Mouse (Mus musculus): Measurements from ENCODE around the gene Samd11. TPM values are rescaled to one million over a fixed set of nuclear protein-coding genes. Genes with fewer than 3 reads are reported as not detected.

Samd11 gene
- total RNA-seq, 2 experiments from 2014 or later = 0.16 TPM; not detected in 1

GRCm38 (mm10) chr4:156215649-156216048 lies 39.8 kb downstream of the Samd11 start, which contains the start of gene Perm1:
Perm1 (plus strand) TSS chr4:156215868.
- DNase-seq = peak; percentile 85

- DNase-seq = no peak
Measured at GRCm38 (mm10) chr4:156213134-156213533, 42.3 kb downstream of the Samd11 start.

- no peak for DNase-seq
Measured at GRCm38 (mm10) chr4:156209963-156210635, 45.4 kb downstream of the Samd11 start.

GRCm38 (mm10) chr4:156208872-156209271 lies 46.6 kb downstream of the Samd11 start:
- no peak for DNase-seq

GRCm38 (mm10) chr4:156203413-156204131 lies 51.9 kb downstream of the Samd11 start:
- no peak for DNase-seq

GRCm38 (mm10) chr4:156203001-156203412 lies 52.5 kb downstream of the Samd11 start, which contains the start of gene AW011738:
AW011738 (plus strand) TSS chr4:156203304.
- peak; percentile 81 for DNase-seq

- no peak for DNase-seq
Measured at GRCm38 (mm10) chr4:156202462-156202893, 53.0 kb downstream of the Samd11 start.

GRCm38 (mm10) chr4:156200623-156201475 lies 54.6 kb downstream of the Samd11 start, which contains the start of gene Isg15:
Isg15 (minus strand) TSS chr4:156200818.
- DNase-seq = no peak

GRCm38 (mm10) chr4:156197829-156198205 lies 57.6 kb downstream of the Samd11 start:
- peak; percentile 90 for DNase-seq

GRCm38 (mm10) chr4:156197131-156197828 lies 58.2 kb downstream of the Samd11 start, which contains the start of gene Agrn:
Agrn (minus strand) TSS chr4:156197488.
- DNase-seq = peak; percentile 77

Small RNA genes within 50 kb of the gene (microRNA-seq; reads per million reads assigned to microRNA genes)
- gene Mir7658 (ENCODE audit: borderline replicate concordance in 2 of 2) = 0 to 1.9 reads per million in 2 experiments

Other genes with a start within 250 kb of the Samd11 start
- under 1 TPM; 0.51 to 0.80 TPM for gene Tnfrsf4, start 241.8 kb downstream of the Samd11 start, total RNA-seq (2021)
- not detected for gene Tnfrsf18, start 229.5 kb downstream of the Samd11 start, total RNA-seq (2021)
- gene Ttll10, start 196.2 kb downstream of the Samd11 start, total RNA-seq (2021) = not detected
- 1 to 10 TPM; 2.2 to 4.3 TPM for gene 9430015G10Rik, start 145.7 kb downstream of the Samd11 start, total RNA-seq (2021)
- gene Rnf223, start 125.1 kb downstream of the Samd11 start, total RNA-seq (2021) = not detected
- 10 to 100 TPM in 1 of 2 experiments, 1 to 10 TPM in 1; 9.7 to 11.3 TPM for gene Agrn, start 58.2 kb downstream of the Samd11 start, total RNA-seq (2021)
- gene Isg15, start 54.8 kb downstream of the Samd11 start, total RNA-seq (2021) = 1 to 10 TPM; 1.0 to 1.1 TPM
- 1 to 10 TPM; 2.9 to 3.9 TPM for gene AW011738, start 52.4 kb downstream of the Samd11 start, total RNA-seq (2021)
- gene Perm1, start 39.8 kb downstream of the Samd11 start, total RNA-seq (2021) = 100 to 1,000 TPM; 169 to 182 TPM
- gene Plekhn1, start 20.8 kb downstream of the Samd11 start, total RNA-seq (2021) = 1 to 10 TPM; 5.4 to 6.9 TPM
- 10 to 100 TPM; 26.7 to 27.9 TPM for gene Noc2l, start 19.6 kb downstream of the Samd11 start, total RNA-seq (2021)
- not detected for gene Vmn2r-ps159, start 75.4 kb upstream of the Samd11 start, total RNA-seq (2021)